Mouse (Mus musculus): ENCODE measurements around the gene Gm4133. TPM values are rescaled to one million over a fixed set of nuclear protein-coding genes. Genes with fewer than 3 reads are reported as not detected.
"Not testable (repeated sequence)": the region's sequence is repeated elsewhere in the genome, so short reads cannot be mapped to it uniquely, and the experiment has no call there.

The Gm4133 gene
- not detected in 2 replicates for total RNA-seq (2017)

- not testable (repeated sequence) for ATAC-seq (ENCODE audit: extremely low read depth, insufficient number of reproducible peaks, low FRiP score, poor library complexity, severe bottlenecking)
Observed at GRCm38 (mm10) chr7:20333965-20334364, at the start of gene Gm4133. TSS of gene Gm4133 (minus strand) at chr7:20334065.

- ATAC-seq (ENCODE audit: extremely low read depth, insufficient number of reproducible peaks, low FRiP score, poor library complexity, severe bottlenecking): not testable (repeated sequence)
Observed at GRCm38 (mm10) chr7:20375310-20375709, 41.4 kb upstream of the Gm4133 start, which contains the start of gene Gm5728. TSS of gene Gm5728 (minus strand) at chr7:20375410.

Other genes with a start within 250 kb of the Gm4133 start
- not detected in 2 replicates for gene Vmn1r91, start 234.4 kb downstream of the Gm4133 start, total RNA-seq (2017)
- not detected in 2 replicates for gene Gm16442, start 211.5 kb downstream of the Gm4133 start, total RNA-seq (2017)
- gene Vmn1r93, start 195.0 kb downstream of the Gm4133 start, total RNA-seq (2017): not detected in 2 replicates
- not detected in 2 replicates for gene Vmn1r94, start 165.7 kb downstream of the Gm4133 start, total RNA-seq (2017)
- gene Vmn1r95, start 140.4 kb downstream of the Gm4133 start, total RNA-seq (2017): not detected in 2 replicates
- gene Gm6164, start 128.5 kb downstream of the Gm4133 start, total RNA-seq (2017): not detected in 2 replicates
- not detected in 2 replicates for gene Gm4498, start 100.2 kb downstream of the Gm4133 start, total RNA-seq (2017)
- gene Gm5890, start 71.2 kb downstream of the Gm4133 start, total RNA-seq (2017): not detected in 2 replicates
- gene Gm5728, start 41.3 kb upstream of the Gm4133 start, total RNA-seq (2017): not detected in 2 replicates
- gene Vmn1r100, start 83.9 kb upstream of the Gm4133 start, total RNA-seq (2017): not detected in 2 replicates
- not detected in 2 replicates for gene Vmn1r101, start 108.5 kb upstream of the Gm4133 start, total RNA-seq (2017)
- gene Gm10670, start 140.9 kb upstream of the Gm4133 start, total RNA-seq (2017): not detected in 2 replicates
- not detected in 2 replicates for gene Vmn1r103, start 176.5 kb upstream of the Gm4133 start, total RNA-seq (2017)
- not detected in 2 replicates for gene Vmn1r104, start 199.8 kb upstream of the Gm4133 start, total RNA-seq (2017)
- gene Gm5726, start 211.7 kb upstream of the Gm4133 start, total RNA-seq (2017): not detected in 2 replicates
- gene Gm4141, start 242.2 kb upstream of the Gm4133 start, total RNA-seq (2017): not detected in 2 replicates

All from neutrophil, adult 5-6 weeks (primary cell).